Mouse (Mus musculus) liver, embryonic 16.5 days (tissue): ENCODE results near the gene Syce1l. TPM values are rescaled to one million over a fixed set of nuclear protein-coding genes. Genes with fewer than 3 reads are reported as not detected.

Experiments used
- ATAC-seq: fragments of 200-750 bp; cut with Nextera tagmentation; 2 replicates; pipeline ENCODE4 v1.8.0; 2017; ENCODE audit warnings: low read depth, mild to moderate bottlenecking, moderate number of reproducible peaks, moderate library complexity
- H3K27ac ChIP-seq: fragments of 300-500 bp; sonication (generic); 2 replicates; pipeline ENCODE4 v1.5.1; 2014; ENCODE audit warnings: mild to moderate bottlenecking, low read length
- H3K27me3 ChIP-seq: fragments of 300-500 bp; sonication (generic); 2 replicates; pipeline ENCODE4 v1.6.1; 2014; ENCODE audit warnings: low read depth, low read length, mixed read lengths; ENCODE audit not compliant: control insufficient read depth, insufficient read depth
- H3K36me3 ChIP-seq: fragments of 300-500 bp; sonication (generic); 2 replicates; pipeline ENCODE4 v1.6.1; 2014; ENCODE audit warnings: mild to moderate bottlenecking; ENCODE audit not compliant: control insufficient read depth, insufficient read depth
- H3K4me1 ChIP-seq: fragments of 300-500 bp; sonication (generic); 2 replicates; pipeline ENCODE4 v1.6.1; 2014; ENCODE audit warnings: low read depth, low read length, mixed read lengths; ENCODE audit not compliant: control insufficient read depth
- H3K4me2 ChIP-seq: fragments of 300-500 bp; sonication (generic); 2 replicates; pipeline ENCODE4 v1.6.1; 2014; ENCODE audit warnings: low read depth, low read length, mixed read lengths
- H3K4me3 ChIP-seq: fragments of 300-500 bp; sonication (generic); 2 replicates; pipeline ENCODE4 v1.5.1; 2014; ENCODE audit warnings: low read depth, mild to moderate bottlenecking, low read length
- H3K9ac ChIP-seq: fragments of 300-500 bp; sonication (generic); 2 replicates; pipeline ENCODE4 v1.6.1; 2014; ENCODE audit warnings: low read depth, low read length
- H3K9me3 ChIP-seq: fragments of 300-500 bp; sonication (generic); replicated peaks from 2 replicates; pipeline ENCODE4 v1.6.1; 2016; ENCODE audit warnings: low read length; ENCODE audit not compliant: control insufficient read depth
- WGBS: fragments of 180-500 bp; shearing (Covaris S2); extraction: QIAGEN DNeasy Blood & Tissue Kit; methylation state at CpG from one replicate; pipeline ENCODE4 v1.1.7; 2014; ENCODE audit not compliant: insufficient replicate concordance; 5-methylcytosine and 5-hydroxymethylcytosine counted together
- polyA plus RNA-seq: library from polyadenylated mRNA; unstranded; fragments of >200 nt; fragmentation: Nextera tagmentation; extraction: Ambion mirVana; gene quantifications from 2 replicates; pipeline ENCODE4 v1.2.1, GENCODE M21; 2015

Syce1l gene
- polyA plus RNA-seq, 1 experiment from 2014 or later: not detected

- no peaks in the 10 kb centered on the region for H3K27me3 ChIP-seq
- H3K9me3 ChIP-seq: no peaks in the 10 kb centered on the region
- H3K4me1 ChIP-seq: no peaks in the 10 kb centered on the region
- H3K27ac ChIP-seq: no peak overlapping the region
- 60% methylated on average over 17 of the region's 17 CpGs for WGBS
- H3K9ac ChIP-seq: no peak overlapping the region
- H3K36me3 ChIP-seq: no peaks in the 10 kb centered on the region
- ATAC-seq: no peak
- H3K4me2 ChIP-seq: no peak overlapping the region
- no peak overlapping the region for H3K4me3 ChIP-seq
Measured at GRCm38 (mm10) chr8:113687889-113688542, 45.0 kb downstream of the Syce1l start.

GRCm38 (mm10) chr8:113688543-113688915 is 45.5 kb downstream of the Syce1l start:
- no peaks in the 10 kb centered on the region for H3K4me1 ChIP-seq
- no peaks in the 10 kb centered on the region for H3K36me3 ChIP-seq
- no peak overlapping the region for H3K4me3 ChIP-seq
- no peaks in the 10 kb centered on the region for H3K9me3 ChIP-seq
- no peak overlapping the region for H3K9ac ChIP-seq
- no peaks in the 10 kb centered on the region for H3K27me3 ChIP-seq
- WGBS: 46% methylated on average over 8 of the region's 8 CpGs
- no peak overlapping the region for H3K4me2 ChIP-seq
- no peak for ATAC-seq
- H3K27ac ChIP-seq: no peak overlapping the region

GRCm38 (mm10) chr8:113691622-113692343 is 48.8 kb downstream of the Syce1l start:
- no peak for ATAC-seq
- no peak overlapping the region for H3K9ac ChIP-seq
- WGBS: 63% methylated on average over 14 of the region's 14 CpGs
- H3K4me3 ChIP-seq: no peak overlapping the region
- H3K4me2 ChIP-seq: no peak overlapping the region
- no peaks in the 10 kb centered on the region for H3K9me3 ChIP-seq
- H3K27me3 ChIP-seq: no peaks in the 10 kb centered on the region
- no peak overlapping the region for H3K27ac ChIP-seq
- H3K36me3 ChIP-seq: no peaks in the 10 kb centered on the region
- no peaks in the 10 kb centered on the region for H3K4me1 ChIP-seq

GRCm38 (mm10) chr8:113704968-113705367 is 62.0 kb downstream of the Syce1l start:
- H3K9me3 ChIP-seq: no peaks in the 10 kb centered on the region
- no peak overlapping the region for H3K4me3 ChIP-seq
- H3K27ac ChIP-seq: no peak overlapping the region
- ATAC-seq: no peak
- no peak overlapping the region for H3K4me2 ChIP-seq
- no peak overlapping the region for H3K9ac ChIP-seq
- H3K36me3 ChIP-seq: no peaks in the 10 kb centered on the region
- 49% methylated on average over 7 of the region's 7 CpGs for WGBS
- no peaks in the 10 kb centered on the region for H3K4me1 ChIP-seq
- H3K27me3 ChIP-seq: no peaks in the 10 kb centered on the region

Other genes starting within 250 kb of the Syce1l start
- 2.7 TPM in 2 replicates for gene Mon1b, start 7.6 kb upstream of the Syce1l start, polyA plus RNA-seq
- gene Adamts18, start 205.5 kb downstream of the Syce1l start, polyA plus RNA-seq: 0.05 and 0.07 TPM in 2 replicates